Mouse (Mus musculus): ENCODE measurements around the gene Oxct2b. TPM values are rescaled to one million over a fixed set of nuclear protein-coding genes. Genes with fewer than 3 reads are reported as not detected.
A peak's percentile ranks its signal among the peaks of the same experiment; 100 is the strongest.

The Oxct2b gene
- polyA plus RNA-seq, 1 experiment from 2014 or later = not detected

DNA sequence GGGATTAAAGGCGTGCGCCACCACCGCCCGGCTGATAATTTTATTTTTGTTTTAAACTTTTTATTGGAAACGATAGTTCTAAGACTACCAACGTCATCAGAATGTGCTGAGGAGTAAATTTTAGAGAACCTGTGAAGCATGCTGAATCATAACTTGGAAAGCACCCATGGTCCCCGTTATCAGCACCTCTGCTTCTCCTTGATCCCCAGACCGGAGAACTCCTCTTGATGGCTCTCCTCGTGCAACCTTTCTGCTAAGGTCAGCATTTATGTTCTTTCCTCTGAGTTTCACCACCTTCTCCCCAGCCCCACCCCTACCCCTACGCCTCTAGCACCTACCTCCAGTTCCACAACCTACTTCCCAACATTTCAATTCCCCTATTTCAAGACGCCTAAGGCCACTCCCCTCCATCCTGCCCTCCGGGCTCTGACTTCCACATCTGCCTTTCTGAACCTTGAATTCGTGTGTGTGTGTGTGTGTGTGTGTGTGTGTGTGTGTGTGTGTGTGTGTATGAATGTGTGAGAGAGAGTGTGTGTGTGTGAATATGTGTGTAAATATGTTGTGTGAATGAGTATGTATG, 32.7 kb upstream of the Oxct2b start:
- Histone ChIP-seq H3K27me3 (ENCODE audit: control insufficient read depth, insufficient read depth, low read length) (no peaks in the 10 kb centered on the region), H3K9me3 (replicated peaks; ENCODE audit: control insufficient read depth, low read length) (no peaks in the 10 kb centered on the region), H3K9ac (replicated peaks; ENCODE audit: low read length) (no peak overlapping the region), H3K4me2 (ENCODE audit: low read depth, low read length) (no peak overlapping the region), H3K27ac (replicated peaks; ENCODE audit: low read depth, low read length) (no peak overlapping the region), H3K4me1 (ENCODE audit: control insufficient read depth, insufficient read depth, low read length) (no peaks in the 10 kb centered on the region), H3K36me3 (replicated peaks; ENCODE audit: control insufficient read depth, insufficient read depth, low read depth, low read length) (no peaks in the 10 kb centered on the region), H3K4me3 (ENCODE audit: low read depth, low read length) (no peak overlapping the region)
- ATAC-seq (replicated peaks; ENCODE audit: insufficient number of reproducible peaks, low FRiP score, low TSS enrichment, low read depth) = no peak
- WGBS = 69% methylated on average over 13 of the region's 13 CpGs
- no peak for DNase-seq (ENCODE audit: low spot score)

DNA sequence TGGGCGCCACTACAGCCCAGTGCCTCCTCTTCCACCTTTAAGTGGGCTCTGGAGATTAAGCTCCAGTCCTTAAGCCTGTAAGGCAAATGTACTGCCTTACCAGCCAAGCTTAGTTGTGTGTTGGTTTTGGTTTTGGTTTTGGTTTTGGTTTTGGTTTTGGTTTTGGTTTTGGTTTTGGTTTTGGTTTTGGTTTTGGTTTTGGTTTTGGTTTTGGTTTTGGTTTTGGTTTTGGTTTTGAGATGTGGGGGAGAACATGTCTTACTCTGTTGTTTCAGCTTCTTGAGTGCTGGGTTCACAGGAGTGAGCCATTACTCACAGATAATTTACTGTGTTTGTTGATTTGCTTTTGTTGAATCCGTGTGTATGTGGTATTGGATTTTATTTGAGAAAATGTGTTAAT, 30.8 kb upstream of the Oxct2b start:
- H3K27me3 ChIP-seq (ENCODE audit: control insufficient read depth, insufficient read depth, low read length) = no peaks in the 10 kb centered on the region
- H3K9ac ChIP-seq (replicated peaks; ENCODE audit: low read length) = no peak overlapping the region
- no peak for ATAC-seq (replicated peaks; ENCODE audit: insufficient number of reproducible peaks, low FRiP score, low TSS enrichment, low read depth)
- H3K36me3 ChIP-seq (replicated peaks; ENCODE audit: control insufficient read depth, insufficient read depth, low read depth, low read length) = no peaks in the 10 kb centered on the region
- H3K4me1 ChIP-seq (ENCODE audit: control insufficient read depth, insufficient read depth, low read length) = no peaks in the 10 kb centered on the region
- H3K9me3 ChIP-seq (replicated peaks; ENCODE audit: control insufficient read depth, low read length) = no peaks in the 10 kb centered on the region
- H3K27ac ChIP-seq (replicated peaks; ENCODE audit: low read depth, low read length) = no peak overlapping the region
- no peak overlapping the region for H3K4me3 ChIP-seq (ENCODE audit: low read depth, low read length)
- no peak overlapping the region for H3K4me2 ChIP-seq (ENCODE audit: low read depth, low read length)
- WGBS = 69% methylated on average over 2 of the region's 2 CpGs
- no peak for DNase-seq (ENCODE audit: low spot score)

DNA sequence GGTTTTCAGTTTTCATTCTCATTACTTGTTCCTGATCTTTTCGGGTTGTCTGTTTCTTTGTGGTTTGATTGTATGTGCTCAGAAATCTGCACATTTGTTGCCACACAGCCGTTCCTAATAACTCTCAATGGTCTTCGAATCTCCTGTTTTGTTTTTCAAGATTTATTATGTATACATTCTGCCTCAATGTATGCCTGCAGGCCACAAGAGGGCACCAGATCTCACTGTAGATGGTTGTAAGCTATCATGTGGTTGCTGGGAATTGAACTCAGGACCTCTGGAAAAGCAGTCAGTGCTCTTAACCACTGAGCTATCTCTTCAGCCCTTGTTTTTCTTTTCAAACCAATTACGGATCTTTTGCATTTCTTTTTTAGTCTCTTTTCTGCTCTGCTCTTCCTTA, 29.7 kb upstream of the Oxct2b start:
- no peak overlapping the region for H3K9ac ChIP-seq (replicated peaks; ENCODE audit: low read length)
- H3K4me1 ChIP-seq (ENCODE audit: control insufficient read depth, insufficient read depth, low read length) = no peaks in the 10 kb centered on the region
- DNase-seq (ENCODE audit: low spot score) (no peak), ATAC-seq (replicated peaks; ENCODE audit: insufficient number of reproducible peaks, low FRiP score, low TSS enrichment, low read depth) (no peak)
- H3K4me2 ChIP-seq (ENCODE audit: low read depth, low read length) = no peak overlapping the region
- WGBS = 86% methylated on average over 4 of the region's 4 CpGs
- H3K27ac ChIP-seq (replicated peaks; ENCODE audit: low read depth, low read length) = no peak overlapping the region
- no peak overlapping the region for H3K4me3 ChIP-seq (ENCODE audit: low read depth, low read length)
- no peaks in the 10 kb centered on the region for H3K36me3 ChIP-seq (replicated peaks; ENCODE audit: control insufficient read depth, insufficient read depth, low read depth, low read length)
- H3K27me3 ChIP-seq (ENCODE audit: control insufficient read depth, insufficient read depth, low read length) = no peaks in the 10 kb centered on the region
- no peaks in the 10 kb centered on the region for H3K9me3 ChIP-seq (replicated peaks; ENCODE audit: control insufficient read depth, low read length)

DNA sequence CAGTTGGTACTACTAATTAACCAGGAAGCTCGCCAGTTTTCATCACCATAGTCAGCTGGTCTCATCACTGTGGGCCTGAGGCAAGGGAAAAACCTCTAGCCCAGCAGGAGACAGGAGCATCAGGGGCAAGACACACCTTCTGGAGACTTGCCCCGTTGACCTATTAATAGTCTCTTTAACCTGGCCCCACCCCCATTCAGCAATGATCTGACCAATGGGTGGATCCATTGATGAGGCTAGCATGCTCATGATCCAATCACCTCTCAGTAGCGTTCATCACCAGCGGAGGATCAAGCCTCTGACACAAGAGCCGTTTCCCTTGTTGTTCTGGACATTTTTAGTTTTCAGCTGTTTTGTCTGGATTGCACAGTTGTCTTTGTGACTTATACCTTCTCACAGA, 23.4 kb upstream of the Oxct2b start:
- 66% methylated on average over 5 of the region's 5 CpGs for WGBS
- no peak for DNase-seq (ENCODE audit: low spot score)
- no peak overlapping the region for H3K4me2 ChIP-seq (ENCODE audit: low read depth, low read length)
- no peak for ATAC-seq (replicated peaks; ENCODE audit: insufficient number of reproducible peaks, low FRiP score, low TSS enrichment, low read depth)
- H3K36me3 ChIP-seq (replicated peaks; ENCODE audit: control insufficient read depth, insufficient read depth, low read depth, low read length) = no peaks in the 10 kb centered on the region
- H3K4me3 ChIP-seq (ENCODE audit: low read depth, low read length) = no peak overlapping the region
- no peaks in the 10 kb centered on the region for H3K4me1 ChIP-seq (ENCODE audit: control insufficient read depth, insufficient read depth, low read length)
- no peaks in the 10 kb centered on the region for H3K27me3 ChIP-seq (ENCODE audit: control insufficient read depth, insufficient read depth, low read length)
- H3K9me3 ChIP-seq (replicated peaks; ENCODE audit: control insufficient read depth, low read length) = no peaks in the 10 kb centered on the region
- H3K9ac ChIP-seq (replicated peaks; ENCODE audit: low read length) = no peak overlapping the region
- H3K27ac ChIP-seq (replicated peaks; ENCODE audit: low read depth, low read length) = no peak overlapping the region

DNA sequence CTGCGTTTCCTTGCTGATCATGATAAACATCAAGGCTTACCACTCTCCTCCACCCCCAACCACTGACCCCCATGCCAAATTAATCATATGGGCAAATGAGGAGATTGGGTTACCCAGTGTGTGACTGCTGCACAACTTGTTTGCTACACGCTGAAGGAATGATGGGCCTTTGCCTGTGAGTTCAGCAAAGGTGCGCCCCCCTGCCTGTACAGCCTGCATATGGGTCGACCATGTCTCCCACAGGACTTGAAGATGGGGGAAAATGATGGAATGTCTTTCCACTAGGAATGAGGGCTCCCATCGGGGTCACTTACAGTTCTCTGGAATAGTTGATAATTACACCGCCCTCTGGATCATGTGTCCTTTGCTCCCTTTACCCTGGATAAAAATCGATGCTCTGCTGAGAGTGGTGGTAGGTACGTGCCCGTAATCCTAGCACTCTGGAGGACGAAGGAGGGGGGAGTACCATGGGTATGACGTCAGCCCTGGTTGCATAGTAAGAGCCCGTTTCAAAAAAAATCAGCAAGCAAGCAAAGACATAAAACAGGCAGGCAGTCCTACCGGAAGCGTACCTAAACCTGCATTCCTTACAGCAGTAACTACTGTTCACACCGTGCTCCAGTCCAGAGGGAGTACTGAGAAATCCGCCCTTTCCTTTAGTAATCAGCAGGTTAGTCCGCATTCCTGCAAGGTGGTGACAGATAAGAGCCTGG, 22.8 kb upstream of the Oxct2b start:
- Histone ChIP-seq H3K4me3 (ENCODE audit: low read depth, low read length) (no peak overlapping the region), H3K4me1 (ENCODE audit: control insufficient read depth, insufficient read depth, low read length) (no peaks in the 10 kb centered on the region), H3K9me3 (replicated peaks; ENCODE audit: control insufficient read depth, low read length) (no peaks in the 10 kb centered on the region), H3K36me3 (replicated peaks; ENCODE audit: control insufficient read depth, insufficient read depth, low read depth, low read length) (no peaks in the 10 kb centered on the region), H3K9ac (replicated peaks; ENCODE audit: low read length) (no peak overlapping the region), H3K27me3 (ENCODE audit: control insufficient read depth, insufficient read depth, low read length) (no peaks in the 10 kb centered on the region), H3K4me2 (ENCODE audit: low read depth, low read length) (no peak overlapping the region), H3K27ac (replicated peaks; ENCODE audit: low read depth, low read length) (no peak overlapping the region)
- peak; percentile 55 for DNase-seq (ENCODE audit: low spot score)
- ATAC-seq (replicated peaks; ENCODE audit: insufficient number of reproducible peaks, low FRiP score, low TSS enrichment, low read depth) = peak; percentile 78
- 49% methylated on average over 17 of the region's 17 CpGs for WGBS

DNA sequence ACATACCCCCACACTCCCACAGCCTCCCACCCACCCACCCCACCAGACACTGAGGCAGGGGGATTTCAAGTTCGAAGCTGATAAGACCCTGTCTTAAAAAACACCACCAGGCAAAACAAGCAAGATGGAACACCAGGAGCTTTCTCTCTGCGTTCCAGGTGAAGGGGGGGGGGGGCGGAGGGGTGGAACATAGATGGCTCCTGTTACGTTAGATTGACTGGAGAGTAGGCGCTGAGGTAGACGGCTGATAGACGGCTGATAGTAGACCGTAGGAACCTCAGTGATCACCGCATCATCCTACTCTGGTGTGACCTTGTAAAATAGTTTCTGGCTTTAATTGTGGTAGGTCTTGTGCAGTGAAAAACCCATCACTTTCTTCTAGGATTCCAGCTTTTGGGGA, 22.2 kb upstream of the Oxct2b start:
- H3K4me3 ChIP-seq (ENCODE audit: low read depth, low read length) = no peak overlapping the region
- H3K36me3 ChIP-seq (replicated peaks; ENCODE audit: control insufficient read depth, insufficient read depth, low read depth, low read length) = no peaks in the 10 kb centered on the region
- no peaks in the 10 kb centered on the region for H3K9me3 ChIP-seq (replicated peaks; ENCODE audit: control insufficient read depth, low read length)
- no peak overlapping the region for H3K27ac ChIP-seq (replicated peaks; ENCODE audit: low read depth, low read length)
- DNase-seq (ENCODE audit: low spot score) = no peak
- no peaks in the 10 kb centered on the region for H3K4me1 ChIP-seq (ENCODE audit: control insufficient read depth, insufficient read depth, low read length)
- no peak overlapping the region for H3K4me2 ChIP-seq (ENCODE audit: low read depth, low read length)
- ATAC-seq (replicated peaks; ENCODE audit: insufficient number of reproducible peaks, low FRiP score, low TSS enrichment, low read depth) = peak; percentile 14; the same call in 1 of the 2 replicates
- H3K27me3 ChIP-seq (ENCODE audit: control insufficient read depth, insufficient read depth, low read length) = no peaks in the 10 kb centered on the region
- WGBS = 59% methylated on average over 9 of the region's 9 CpGs
- no peak overlapping the region for H3K9ac ChIP-seq (replicated peaks; ENCODE audit: low read length)

DNA sequence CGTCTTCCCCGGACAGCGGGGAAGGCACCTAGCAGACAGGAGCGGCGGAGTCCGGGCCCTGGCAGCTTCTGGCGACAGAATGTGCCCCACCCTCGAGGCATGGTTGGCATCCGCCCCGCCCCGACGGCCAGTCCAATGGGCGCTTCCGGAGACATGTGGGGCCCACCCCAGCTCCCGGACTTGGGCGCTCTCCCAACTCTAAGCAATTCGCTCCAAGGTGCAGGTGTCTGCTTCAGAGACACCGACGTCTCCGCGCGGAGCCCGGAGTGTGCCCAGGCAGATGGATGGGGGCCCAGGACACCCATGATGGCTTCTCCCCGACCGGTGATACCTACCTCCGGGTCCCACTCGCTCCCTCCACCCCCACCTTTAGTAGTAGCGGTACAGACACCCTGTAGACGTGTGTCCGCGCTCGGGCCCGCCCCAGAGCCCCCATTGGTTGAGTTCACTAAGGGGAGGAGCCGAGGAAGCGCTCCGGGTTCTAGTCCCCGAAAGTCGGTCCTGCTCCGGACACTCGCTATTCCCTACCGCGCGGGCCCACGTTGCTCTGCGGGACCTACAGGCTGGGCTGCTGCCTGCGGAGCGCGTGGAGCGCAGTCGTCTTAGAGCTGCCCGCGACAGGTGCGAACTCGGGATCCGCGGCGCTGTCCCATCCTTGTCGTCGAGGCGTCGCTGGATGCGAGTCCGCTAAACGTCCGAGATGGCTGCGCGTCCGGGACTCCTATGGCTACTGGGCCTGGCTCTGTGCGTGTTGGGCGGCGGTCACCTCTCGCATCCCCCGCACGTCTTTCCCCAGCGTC, 11.2 kb upstream of the Oxct2b start, which contains the start of gene Bmp8b:
Gene Bmp8b (plus strand): TSS at position 515 of the 800 bp plus-strand sequence.
- H3K4me2 ChIP-seq (ENCODE audit: low read depth, low read length) = peak within 1 kb of the TSS; percentile 36
- WGBS = 4% methylated on average over 75 of the region's 75 CpGs
- no peak within 1 kb of the TSS for H3K9ac ChIP-seq (replicated peaks; ENCODE audit: low read length)
- H3K9me3 ChIP-seq (replicated peaks; ENCODE audit: control insufficient read depth, low read length) = no peaks in the 10 kb centered on the region
- DNase-seq (ENCODE audit: low spot score) (no peak), ATAC-seq (replicated peaks; ENCODE audit: insufficient number of reproducible peaks, low FRiP score, low TSS enrichment, low read depth) (no peak)
- H3K36me3 ChIP-seq (replicated peaks; ENCODE audit: control insufficient read depth, insufficient read depth, low read depth, low read length) = no peaks in the 10 kb centered on the region
- H3K4me3 ChIP-seq (ENCODE audit: low read depth, low read length) = peak within 1 kb of the TSS; percentile 25
- no peak within 1 kb of the TSS for H3K27ac ChIP-seq (replicated peaks; ENCODE audit: low read depth, low read length)
- H3K4me1 ChIP-seq (ENCODE audit: control insufficient read depth, insufficient read depth, low read length) = no peaks in the 10 kb centered on the region; the same call in 1 of the 2 replicates
- H3K27me3 ChIP-seq (ENCODE audit: control insufficient read depth, insufficient read depth, low read length) = peaks cover 24% of the 10 kb centered on the region

DNA sequence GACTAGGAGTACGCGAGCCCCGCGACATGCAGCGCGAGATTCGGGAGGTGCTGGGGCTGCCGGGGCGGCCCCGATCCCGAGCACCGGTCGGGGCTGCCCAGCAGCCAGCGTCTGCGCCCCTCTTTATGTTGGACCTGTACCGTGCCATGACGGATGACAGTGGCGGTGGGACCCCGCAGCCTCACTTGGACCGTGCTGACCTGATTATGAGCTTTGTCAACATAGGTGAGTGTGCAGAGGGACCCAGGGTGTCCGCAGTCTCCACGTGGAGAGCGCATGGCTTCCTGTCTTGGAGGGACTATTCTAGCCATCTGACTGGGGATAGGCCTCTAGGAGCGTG, 10.6 kb upstream of the Oxct2b start:
- H3K27me3 ChIP-seq (ENCODE audit: control insufficient read depth, insufficient read depth, low read length) = peaks cover 24% of the 10 kb centered on the region
- H3K4me2 ChIP-seq (ENCODE audit: low read depth, low read length) = peak overlapping the region; percentile 36
- ATAC-seq (replicated peaks; ENCODE audit: insufficient number of reproducible peaks, low FRiP score, low TSS enrichment, low read depth) = no peak
- H3K27ac ChIP-seq (replicated peaks; ENCODE audit: low read depth, low read length) = no peak overlapping the region
- H3K36me3 ChIP-seq (replicated peaks; ENCODE audit: control insufficient read depth, insufficient read depth, low read depth, low read length) = no peaks in the 10 kb centered on the region
- H3K9me3 ChIP-seq (replicated peaks; ENCODE audit: control insufficient read depth, low read length) = no peaks in the 10 kb centered on the region
- H3K9ac ChIP-seq (replicated peaks; ENCODE audit: low read length) = no peak overlapping the region
- DNase-seq (ENCODE audit: low spot score) = no peak
- peak overlapping the region; percentile 25; the same call in 1 of the 2 replicates for H3K4me3 ChIP-seq (ENCODE audit: low read depth, low read length)
- 25% methylated on average over 24 of the region's 24 CpGs for WGBS
- H3K4me1 ChIP-seq (ENCODE audit: control insufficient read depth, insufficient read depth, low read length) = no peaks in the 10 kb centered on the region; the same call in 1 of the 2 replicates

All from embryonic facial prominence, embryonic 11.5 days (tissue).